Mouse (Mus musculus): ENCODE measurements at regions not wholly inside any gene's neighbourhood (a gene's known extent, or its start where the extent isn't known, plus 50 kb on each side); places are given as distances from the start of the nearest gene placed in this dataset.

DNA sequence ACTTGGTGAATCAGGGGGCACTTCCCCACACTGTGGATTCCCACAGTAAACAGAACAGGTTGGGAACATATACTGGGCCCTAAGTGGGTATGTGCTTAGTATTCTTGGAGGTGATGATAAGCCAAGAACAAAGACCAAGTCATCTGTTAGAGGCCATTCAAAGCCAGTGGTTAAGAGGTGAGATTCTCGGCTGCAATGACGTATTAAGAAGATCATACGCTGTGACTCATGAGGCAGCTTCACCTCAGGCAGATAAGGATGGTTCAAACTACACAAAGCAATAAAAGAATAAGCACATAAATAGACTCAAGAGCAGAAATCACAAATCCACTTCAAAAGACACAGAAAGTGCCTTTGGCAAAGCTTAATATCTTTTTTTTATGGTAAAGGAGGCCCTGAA, 56.4 kb upstream of the Irx5 start:
- no peak for TF ChIP-seq CTCF (IDR thresholded peaks at IDR 0.05; ENCODE audit: extremely low read depth, insufficient read depth, low read length)
- no peak for TF ChIP-seq POLR2A (IDR thresholded peaks at IDR 0.05; ENCODE audit: extremely low read depth, insufficient read depth, low read length)
